Mouse (Mus musculus) thymus, adult 2 months (tissue): ENCODE results near the gene Madcam1.

ENCODE experiments used
- CTCF ChIP-seq: fragments of 200-500 bp; IDR thresholded peaks from 2 replicates; pipeline ENCODE4 v1.5.1; 2012; ENCODE audit warnings: mild to moderate bottlenecking, control low read depth, low read length, moderate library complexity, borderline replicate concordance; ENCODE audit not compliant: control insufficient read depth, poor library complexity, insufficient read depth; ENCODE audit errors: extremely low read depth
- POLR2A ChIP-seq: fragments of 200-500 bp; IDR thresholded peaks from 2 replicates; pipeline ENCODE4 v1.6.1; 2012; ENCODE audit warnings: mild to moderate bottlenecking, low read length, control low read depth, moderate library complexity; ENCODE audit not compliant: control insufficient read depth, poor library complexity, insufficient read depth; ENCODE audit errors: extremely low read depth

DNA sequence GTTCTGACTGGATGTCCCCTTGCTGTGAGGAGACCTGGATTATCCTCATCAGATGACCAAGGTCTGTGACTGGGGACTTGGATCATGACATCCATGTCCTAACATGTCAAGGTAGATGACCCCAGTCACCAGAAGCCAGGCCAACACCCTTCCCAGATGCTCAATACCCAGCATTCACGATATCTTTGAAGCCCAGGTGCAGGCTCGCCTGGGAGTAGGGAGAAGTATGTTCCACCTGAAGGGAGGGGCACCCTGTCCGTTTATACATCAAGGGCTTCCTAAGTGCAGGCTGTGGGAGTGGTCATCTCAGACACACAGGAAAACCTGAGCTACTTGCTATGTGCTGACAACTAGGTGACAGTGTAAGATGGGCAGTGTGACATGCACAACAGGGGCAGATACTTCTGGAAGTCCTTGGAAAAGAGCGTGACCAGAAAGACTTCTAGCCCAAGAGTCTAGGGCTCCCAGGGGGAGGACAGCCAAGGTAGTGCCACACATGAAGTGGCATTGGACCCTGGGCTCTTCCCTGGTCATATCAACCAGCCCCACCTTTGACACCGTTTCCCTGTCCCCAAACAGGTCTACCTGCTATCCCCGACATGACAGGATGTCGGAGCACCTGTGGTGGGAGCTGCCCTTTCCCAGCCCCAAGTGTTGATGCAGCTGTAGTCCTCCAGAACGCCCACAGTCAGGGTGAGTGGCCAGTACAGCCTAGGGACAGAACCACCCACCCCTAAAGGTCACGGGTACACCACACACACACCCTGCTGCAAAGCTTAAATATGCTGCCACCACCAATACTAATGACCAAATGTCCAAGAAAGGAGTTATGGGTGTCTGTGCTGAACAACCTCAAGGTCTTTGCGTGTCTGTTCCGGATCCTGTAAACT, 16.5 kb downstream of the Madcam1 start:
- TF ChIP-seq POLR2A (no peak), CTCF (no peak)
